In the genomic region with DNA sequence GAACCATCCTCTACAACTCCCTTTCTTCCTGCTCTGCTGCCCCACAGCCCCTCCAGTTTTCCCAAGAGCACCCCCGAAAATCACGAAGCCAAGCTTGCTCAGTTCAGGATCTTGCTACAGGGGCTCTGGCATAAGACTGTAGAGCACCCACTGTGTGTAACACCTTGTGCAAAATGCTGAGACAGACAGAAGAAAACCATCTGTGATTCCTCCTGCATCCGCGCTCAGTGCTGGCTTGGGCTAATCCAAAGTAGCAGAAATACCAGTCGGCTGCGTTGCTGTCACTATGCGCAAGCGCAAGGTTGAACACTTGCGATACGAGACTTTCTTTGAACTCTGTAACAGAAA, we compare ENCODE assay signal across 10 mouse cellular contexts. TPM values are rescaled to one million over a fixed set of nuclear protein-coding genes. Genes with fewer than 3 reads are reported as not detected.
DNase-seq lines count a peak whose midpoint lies in the region; ATAC-seq and TF ChIP-seq lines count a peak whose summit lies in the region.
"Had no signal": no experiment of that assay in that cellular context is flagged by ENCODE, and none has a peak within 500 bp of the region (broad histone marks: within the 10 kb centered on the region; RNA-seq: fewer than 3 reads in every experiment).

No protein-coding gene starts in this region.

- no peak for TF ChIP-seq EP300 in liver, postnatal 0 days (IDR thresholded peaks at IDR 0.05; ENCODE audit: low read depth)

- H3K4me3 ChIP-seq in liver, embryonic 12.5 days = no peak overlapping the region
- no peak overlapping the region for H3K4me3 ChIP-seq in liver, postnatal 0 days (ENCODE audit: low read depth, low read length)
- no peak overlapping the region for H3K4me3 ChIP-seq in hindbrain, embryonic 14.5 days (replicated peaks; ENCODE audit: low read length)
- H3K4me3 ChIP-seq in midbrain, embryonic 16.5 days (ENCODE audit: low read depth, low read length) = no peak overlapping the region

- no peak overlapping the region for H3K27ac ChIP-seq in liver, embryonic 12.5 days
- H3K27ac ChIP-seq in liver, postnatal 0 days (ENCODE audit: low read depth) = no peak overlapping the region
- H3K27ac ChIP-seq in hindbrain, embryonic 14.5 days = no peak overlapping the region
- H3K27ac ChIP-seq in midbrain, embryonic 16.5 days (ENCODE audit: low read length) = no peak overlapping the region; the same call in 1 of the 2 replicates

- peaks cover 43% of the 10 kb centered on the region for H3K4me1 ChIP-seq in liver, embryonic 12.5 days
- peaks cover 14% of the 10 kb centered on the region for H3K4me1 ChIP-seq in liver, postnatal 0 days (ENCODE audit: insufficient read depth)
- peaks cover 14% of the 10 kb centered on the region for H3K4me1 ChIP-seq in hindbrain, embryonic 14.5 days (replicated peaks; ENCODE audit: control insufficient read depth, insufficient read depth, low read length)
- H3K4me1 ChIP-seq in midbrain, embryonic 16.5 days (ENCODE audit: control insufficient read depth, insufficient read depth, low read length) = peaks cover 7% of the 10 kb centered on the region

- no peak overlapping the region for H3K9ac ChIP-seq in liver, embryonic 12.5 days
- H3K9ac ChIP-seq in liver, postnatal 0 days (replicated peaks) = no peak overlapping the region
- 0 out of 2 replicates have a peak overlapping the region, but pooled peaks have one; percentile 76 for H3K9ac ChIP-seq in hindbrain, embryonic 14.5 days
- H3K9ac ChIP-seq in midbrain, embryonic 16.5 days (ENCODE audit: low read depth, low read length) = no peak overlapping the region; the same call in none of the 2 replicates

- DNase-seq in liver, postnatal 0 days = no peak
- no peak for DNase-seq in hindbrain, embryonic 14.5 days (ENCODE audit: low spot score)
- DNase-seq in cerebellum, postnatal 4 days (ENCODE audit: low spot score in 2 of 2) = no peak
- DNase-seq in kidney, adult 8-10 months = no peak
- DNase-seq in right cerebral cortex, postnatal 36 days (ENCODE audit: low spot score in 2 of 2) = no peak

- no peak for TF ChIP-seq CTCF in liver, postnatal 0 days (IDR thresholded peaks at IDR 0.05; ENCODE audit: low read depth)

- no peaks in the 10 kb centered on the region for H3K9me3 ChIP-seq in liver, embryonic 12.5 days (replicated peaks)
- H3K9me3 ChIP-seq in liver, postnatal 0 days (ENCODE audit: low read length) = no peaks in the 10 kb centered on the region
- no peaks in the 10 kb centered on the region for H3K9me3 ChIP-seq in hindbrain, embryonic 14.5 days (ENCODE audit: control insufficient read depth, low read length)
- H3K9me3 ChIP-seq in midbrain, embryonic 16.5 days (replicated peaks; ENCODE audit: control insufficient read depth, low read length, poor library complexity, severe bottlenecking) = no peaks in the 10 kb centered on the region

- 0 out of 2 replicates have a peak, but pooled peaks cover 10% of the 10 kb centered on the region for H3K27me3 ChIP-seq in liver, embryonic 12.5 days (replicated peaks)
- 0 out of 2 replicates have a peak, but pooled peaks cover 5% of the 10 kb centered on the region for H3K27me3 ChIP-seq in liver, postnatal 0 days (ENCODE audit: insufficient read depth, low read length)
- H3K27me3 ChIP-seq in hindbrain, embryonic 14.5 days (ENCODE audit: control insufficient read depth, insufficient read depth, low read length) = no peaks in the 10 kb centered on the region
- no peaks in the 10 kb centered on the region for H3K27me3 ChIP-seq in midbrain, embryonic 16.5 days (ENCODE audit: control insufficient read depth, insufficient read depth, low read depth, low read length)

- WGBS in liver, embryonic 12.5 days (ENCODE audit: insufficient replicate concordance) = 87% methylated on average over 10 of the region's 10 CpGs
- WGBS in liver, postnatal 0 days (ENCODE audit: insufficient replicate concordance) = 84% methylated on average over 10 of the region's 10 CpGs
- WGBS in hindbrain, embryonic 14.5 days = 83% methylated on average over 10 of the region's 10 CpGs
- WGBS in midbrain, embryonic 16.5 days = 87% methylated on average over 10 of the region's 10 CpGs

- H3K36me3 ChIP-seq in liver, embryonic 12.5 days = no peaks in the 10 kb centered on the region
- no peaks in the 10 kb centered on the region for H3K36me3 ChIP-seq in liver, postnatal 0 days (replicated peaks; ENCODE audit: insufficient read depth, low read length)
- no peaks in the 10 kb centered on the region for H3K36me3 ChIP-seq in hindbrain, embryonic 14.5 days (replicated peaks; ENCODE audit: control insufficient read depth, insufficient read depth)
- H3K36me3 ChIP-seq in midbrain, embryonic 16.5 days (ENCODE audit: control insufficient read depth, insufficient read depth, low read length) = no peaks in the 10 kb centered on the region

- H3K4me2 ChIP-seq in liver, embryonic 12.5 days = peak overlapping the region; percentile 76
- no peak overlapping the region for H3K4me2 ChIP-seq in liver, postnatal 0 days (ENCODE audit: low read depth, low read length)
- 0 out of 2 replicates have a peak overlapping the region, but pooled peaks have one; percentile 55 for H3K4me2 ChIP-seq in hindbrain, embryonic 14.5 days (replicated peaks)
- H3K4me2 ChIP-seq in midbrain, embryonic 16.5 days (ENCODE audit: low read length) = no peak overlapping the region

- no peak for ATAC-seq in liver, embryonic 12.5 days
- no peak for ATAC-seq in liver, postnatal 0 days
- 0 out of 2 replicates have a peak, but pooled peaks have one; percentile 42 for ATAC-seq in erythroblast, adult 5-6 weeks (replicated peaks; ENCODE audit: low FRiP score, poor library complexity, severe bottlenecking)
- ATAC-seq in hindbrain, embryonic 14.5 days (ENCODE audit: low FRiP score) = peak; percentile 12; the same call in 1 of the 2 replicates
- ATAC-seq in midbrain, embryonic 16.5 days = peak; percentile 14; the same call in 1 of the 2 replicates

RNA-seq across cellular contexts. Expression of a gene that starts 9.1 kb away (rescaled TPM):
- not detected in 2 replicates for polyA plus RNA-seq in liver, embryonic 12.5 days (2016; fragmentation: Nextera tagmentation; extraction: Ambion mirVana)
- not detected in 2 replicates for polyA plus RNA-seq in liver, postnatal 0 days (2015; fragmentation: Nextera tagmentation; extraction: Ambion mirVana)
- total RNA-seq in erythroblast, adult 5-6 weeks (2015; ENCODE audit: low replicate concordance) = not detected in 2 replicates
- total RNA-seq in erythroblast, adult 5-6 weeks (2017; ENCODE audit: low replicate concordance) = not detected in 2 replicates
- polyA plus RNA-seq in hindbrain, embryonic 14.5 days (2014; fragmentation: Nextera tagmentation; extraction: Ambion mirVana) = not detected in 2 replicates
- 0.46 TPM in 1 of 2 replicates, not detected in the other for polyA plus RNA-seq in midbrain, embryonic 16.5 days (2015; fragmentation: Nextera tagmentation; extraction: Ambion mirVana)
- polyA plus RNA-seq: CD4-positive, CD25-positive, alpha-beta regulatory T cell, adult 4 months; cortical plate, adult 2 months had no signal

RNA-seq across cellular contexts. Expression of a gene that starts 37.8 kb away (rescaled TPM):
- polyA plus RNA-seq in liver, embryonic 12.5 days (2016; fragmentation: Nextera tagmentation; extraction: Ambion mirVana) = 12.9 and 13.7 TPM in 2 replicates
- 15.1 and 16.9 TPM in 2 replicates for polyA plus RNA-seq in liver, postnatal 0 days (2015; fragmentation: Nextera tagmentation; extraction: Ambion mirVana)
- total RNA-seq in erythroblast, adult 5-6 weeks (2015; ENCODE audit: low replicate concordance) = 2.5 and 5.2 TPM in 2 replicates
- total RNA-seq in erythroblast, adult 5-6 weeks (2017; ENCODE audit: low replicate concordance) = 0.43 and 3.9 TPM in 2 replicates
- polyA plus RNA-seq in hindbrain, embryonic 14.5 days (2014; fragmentation: Nextera tagmentation; extraction: Ambion mirVana) = 114 and 116 TPM in 2 replicates
- polyA plus RNA-seq in midbrain, embryonic 16.5 days (2015; fragmentation: Nextera tagmentation; extraction: Ambion mirVana) = 150 and 155 TPM in 2 replicates

RNA-seq across cellular contexts. Expression of a gene that starts 38.4 kb away (rescaled TPM):
- polyA plus RNA-seq in liver, embryonic 12.5 days (2016; fragmentation: Nextera tagmentation; extraction: Ambion mirVana) = 148 and 151 TPM in 2 replicates
- 113 TPM in 2 replicates for polyA plus RNA-seq in liver, postnatal 0 days (2015; fragmentation: Nextera tagmentation; extraction: Ambion mirVana)
- total RNA-seq in erythroblast, adult 5-6 weeks (2015; ENCODE audit: low replicate concordance) = 7.3 and 12.5 TPM in 2 replicates
- 3.4 and 12.0 TPM in 2 replicates for total RNA-seq in erythroblast, adult 5-6 weeks (2017; ENCODE audit: low replicate concordance)
- 116 and 132 TPM in 2 replicates for polyA plus RNA-seq in hindbrain, embryonic 14.5 days (2014; fragmentation: Nextera tagmentation; extraction: Ambion mirVana)
- polyA plus RNA-seq in midbrain, embryonic 16.5 days (2015; fragmentation: Nextera tagmentation; extraction: Ambion mirVana) = 115 and 118 TPM in 2 replicates

Comparison
In these comparisons a context has a peak if more than half of its experiments do, and no peak if none do; other contexts are left out.
1. H3K4me2 ChIP-seq: peak in liver, embryonic 12.5 days (single experiment) and hindbrain, embryonic 14.5 days (single experiment); none in liver, postnatal 0 days (single experiment) and midbrain, embryonic 16.5 days (single experiment).
2. ATAC-seq: peak in erythroblast, adult 5-6 weeks (single experiment), hindbrain, embryonic 14.5 days (single experiment) and midbrain, embryonic 16.5 days (single experiment); none in liver, embryonic 12.5 days (single experiment) and liver, postnatal 0 days (single experiment).